Mouse (Mus musculus) forebrain, embryonic 16.5 days (tissue): ENCODE results near the gene Tmbim6. TPM values are rescaled to one million over a fixed set of nuclear protein-coding genes. Genes with fewer than 3 reads are reported as not detected.
"Not testable (repeated sequence)": the region's sequence is repeated elsewhere in the genome, so short reads cannot be mapped to it uniquely, and the experiment has no call there.

Experiments
- ATAC-seq: fragments of 200-750 bp; cut with Nextera tagmentation; 2 replicates; pipeline ENCODE4 v1.8.0; 2017; ENCODE audit warnings: mild to moderate bottlenecking, moderate library complexity
- H3K27ac ChIP-seq: fragments of 300-500 bp; sonication (generic); 2 replicates; pipeline ENCODE4 v1.5.1; 2014; ENCODE audit warnings: low read length, control low read depth
- H3K27me3 ChIP-seq: fragments of 300-500 bp; sonication (generic); replicated peaks from 2 replicates; pipeline ENCODE4 v1.6.1; 2014; ENCODE audit warnings: low read length; ENCODE audit not compliant: control insufficient read depth, insufficient read depth
- H3K36me3 ChIP-seq: fragments of 300-500 bp; sonication (generic); 2 replicates; pipeline ENCODE4 v1.6.1; 2014; ENCODE audit not compliant: control insufficient read depth, insufficient read depth
- H3K4me1 ChIP-seq: fragments of 300-500 bp; sonication (generic); replicated peaks from 2 replicates; pipeline ENCODE4 v1.6.1; 2014; ENCODE audit warnings: low read length; ENCODE audit not compliant: control insufficient read depth, insufficient read depth
- H3K4me2 ChIP-seq: fragments of 300-500 bp; sonication (generic); 2 replicates; pipeline ENCODE4 v1.6.1; 2014; ENCODE audit warnings: mild to moderate bottlenecking, low read length, control low read depth
- H3K4me3 ChIP-seq: fragments of 300-500 bp; sonication (generic); replicated peaks from 2 replicates; pipeline ENCODE4 v1.5.1; 2014; ENCODE audit warnings: mild to moderate bottlenecking, low read length, control low read depth
- H3K9ac ChIP-seq: fragments of 300-500 bp; sonication (generic); replicated peaks from 2 replicates; pipeline ENCODE4 v1.6.1; 2014; ENCODE audit warnings: low read depth, low read length, control low read depth
- H3K9me3 ChIP-seq: fragments of 300-500 bp; sonication (generic); 2 replicates; pipeline ENCODE4 v1.6.1; 2016; ENCODE audit warnings: low read length; ENCODE audit not compliant: control insufficient read depth
- WGBS: fragments of 180-500 bp; shearing (Covaris S2); extraction: QIAGEN DNeasy Blood & Tissue Kit; methylation state at CpG from one replicate; pipeline ENCODE4 v1.1.7; 2014; 5-methylcytosine and 5-hydroxymethylcytosine counted together
- polyA plus RNA-seq: library from polyadenylated mRNA; unstranded; fragments of >200 nt; fragmentation: Nextera tagmentation; extraction: Ambion mirVana; gene quantifications from 2 replicates; pipeline ENCODE4 v1.2.1, GENCODE M21; 2015

The Tmbim6 gene
- polyA plus RNA-seq, 1 experiment from 2014 or later, result 273 TPM

DNA sequence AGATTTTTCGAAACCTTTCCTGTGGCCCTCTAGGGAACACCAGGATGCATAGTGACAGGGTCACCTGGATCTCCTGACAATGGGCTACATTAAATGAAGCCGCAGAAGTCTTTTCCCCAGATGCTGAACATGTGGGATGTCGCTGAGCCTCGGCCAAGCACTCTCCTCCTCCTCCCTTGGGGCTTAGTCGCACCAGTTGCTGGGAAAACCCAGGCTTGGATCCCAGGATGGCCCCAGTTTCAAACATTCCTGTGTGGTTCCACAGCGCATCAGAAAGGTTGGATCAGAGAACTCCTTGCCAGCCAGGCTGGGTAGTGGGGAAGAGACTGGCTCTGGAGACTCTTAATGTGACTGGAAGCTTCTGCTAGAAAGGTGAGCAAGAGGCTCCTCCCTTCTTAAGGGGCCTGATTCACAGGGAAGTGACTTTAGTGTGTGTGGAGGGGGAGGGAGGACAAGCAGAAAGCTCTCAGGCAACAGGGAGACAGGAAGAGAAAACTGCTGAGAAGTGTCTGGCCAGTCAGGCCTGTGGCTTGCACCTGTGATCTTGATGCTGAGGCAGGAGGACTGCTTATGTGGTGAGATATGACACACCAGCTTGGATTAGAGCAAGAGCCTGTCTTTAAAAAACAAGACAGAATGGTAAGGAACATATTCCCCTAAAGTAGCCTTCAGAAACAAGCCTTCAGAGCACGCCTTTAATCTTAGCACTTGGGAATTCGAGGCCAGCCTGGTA is 46.5 kb downstream of the Tmbim6 start:
- 83% methylated on average over 8 of the region's 8 CpGs for whole genome bisulfite sequencing
- H3K27ac ChIP-seq, result no peak overlapping the region

GRCm38 (mm10) chr15:99440112-99440815 is 47.6 kb downstream of the Tmbim6 start:
- Histone ChIP-seq H3K27me3 (no peaks in the 10 kb centered on the region), H3K4me1 (peaks cover 25% of the 10 kb centered on the region), H3K27ac (peak overlapping the region; percentile 63), H3K4me2 (no peak overlapping the region), H3K9ac (no peak overlapping the region), H3K4me3 (no peak overlapping the region), H3K9me3 (no peaks in the 10 kb centered on the region), H3K36me3 (no peaks in the 10 kb centered on the region)
- 35% methylated on average over 2 of the region's 2 CpGs for WGBS
- peak; percentile 87 for ATAC-seq

More for the DNA sequence above, 46.5 kb downstream of the Tmbim6 start:
- Histone ChIP-seq H3K27me3 (no peaks in the 10 kb centered on the region), H3K36me3 (no peaks in the 10 kb centered on the region), H3K9ac (no peak overlapping the region), H3K4me3 (no peak overlapping the region), H3K4me1 (peaks cover 25% of the 10 kb centered on the region), H3K9me3 (no peaks in the 10 kb centered on the region), H3K4me2 (no peak overlapping the region)
- ATAC-seq, result no peak

- Histone ChIP-seq H3K4me2 (no peak overlapping the region), H3K36me3 (no peaks in the 10 kb centered on the region), H3K9me3 (no peaks in the 10 kb centered on the region), H3K27me3 (no peaks in the 10 kb centered on the region), H3K9ac (no peak overlapping the region), H3K27ac (peak overlapping the region; percentile 63), H3K4me3 (no peak overlapping the region), H3K4me1 (peaks cover 23% of the 10 kb centered on the region)
- WGBS, result 33% methylated on average over 8 of the region's 8 CpGs
- peak; percentile 28; the same call in 1 of the 2 replicates for ATAC-seq
These were observed 48.3 kb downstream of the Tmbim6 start for GRCm38 (mm10) chr15:99440816-99441457.

GRCm38 (mm10) chr15:99442358-99442757 is 49.7 kb downstream of the Tmbim6 start:
- no peaks in the 10 kb centered on the region for H3K36me3 ChIP-seq
- H3K27me3 ChIP-seq, result no peaks in the 10 kb centered on the region
- 88% methylated on average over 7 of the region's 7 CpGs for WGBS
- no peak overlapping the region for H3K4me2 ChIP-seq
- no peak for ATAC-seq
- H3K4me3 ChIP-seq, result no peak overlapping the region
- no peaks in the 10 kb centered on the region for H3K9me3 ChIP-seq
- no peak overlapping the region for H3K27ac ChIP-seq
- no peak overlapping the region for H3K9ac ChIP-seq
- peaks cover 17% of the 10 kb centered on the region for H3K4me1 ChIP-seq

DNA sequence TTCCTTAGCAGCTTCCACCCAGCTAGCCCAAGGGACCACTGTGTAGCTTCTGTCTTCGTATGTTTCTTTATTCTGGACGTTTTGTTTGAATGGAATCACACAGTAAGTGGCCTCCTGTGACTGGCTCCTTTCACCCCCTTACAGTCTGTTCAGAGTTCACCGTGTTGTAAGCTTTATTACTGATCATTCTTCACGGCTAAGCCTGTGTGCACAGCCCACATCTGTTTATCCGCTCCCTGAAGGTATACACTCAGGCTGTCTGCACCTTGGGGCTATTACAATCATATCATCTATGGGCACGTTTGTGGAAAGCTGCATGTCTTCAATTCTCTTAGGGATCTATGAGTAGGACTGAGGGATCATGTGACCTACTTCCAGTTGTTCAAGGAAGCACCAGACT is 52.9 kb downstream of the Tmbim6 start:
- Histone ChIP-seq H3K4me3 (no peak overlapping the region), H3K4me2 (no peak overlapping the region), H3K9ac (no peak overlapping the region), H3K4me1 (peaks cover 24% of the 10 kb centered on the region), H3K27me3 (no peaks in the 10 kb centered on the region), H3K9me3 (no peaks in the 10 kb centered on the region), H3K36me3 (no peaks in the 10 kb centered on the region), H3K27ac (no peak overlapping the region)
- 50% methylated on average over 6 of the region's 6 CpGs for WGBS
- no peak for ATAC-seq

GRCm38 (mm10) chr15:99446136-99446535 is 53.5 kb downstream of the Tmbim6 start:
- 93% methylated on average over 10 of the region's 10 CpGs for WGBS
- not testable (repeated sequence) for H3K4me3 ChIP-seq, H3K4me2 ChIP-seq, H3K9me3 ChIP-seq, H3K36me3 ChIP-seq, H3K27ac ChIP-seq, H3K9ac ChIP-seq, ATAC-seq, H3K27me3 ChIP-seq
- peaks cover 19% of the 10 kb centered on the region for H3K4me1 ChIP-seq

DNA sequence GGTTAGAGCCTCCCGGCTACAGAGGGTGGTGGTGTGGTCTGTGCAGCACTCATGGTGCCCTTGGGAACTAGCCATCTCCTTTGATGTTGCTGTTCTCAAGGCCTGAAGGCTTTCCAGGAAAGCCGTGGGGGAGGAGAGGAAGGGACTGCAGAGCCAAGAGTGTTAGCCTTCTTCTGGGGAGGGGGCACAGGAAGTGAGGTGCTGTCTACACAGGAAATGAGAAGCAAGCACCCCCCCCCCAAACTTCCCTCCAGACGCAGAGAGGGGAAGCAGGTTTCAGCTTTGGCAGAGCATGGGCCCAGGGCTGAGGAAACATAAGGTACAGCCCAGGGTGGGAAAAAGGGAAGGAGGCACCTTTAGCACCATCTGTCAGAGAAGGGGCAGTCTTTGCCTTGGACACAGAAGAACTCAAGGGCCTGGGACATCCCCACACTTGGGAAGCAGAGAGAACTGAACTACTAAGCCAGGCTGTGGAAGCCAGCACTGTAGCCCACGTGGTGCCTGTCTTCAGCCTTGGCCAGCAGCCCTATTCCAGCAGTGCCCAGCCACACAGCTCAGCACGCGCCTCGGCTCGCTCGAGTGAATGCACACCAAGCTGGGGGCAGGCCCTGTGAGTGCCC is 56.6 kb downstream of the Tmbim6 start:
- H3K27ac ChIP-seq, result peak overlapping the region; percentile 2
- no peaks in the 10 kb centered on the region for H3K9me3 ChIP-seq
- 47% methylated on average over 9 of the region's 9 CpGs for WGBS
- no peaks in the 10 kb centered on the region for H3K27me3 ChIP-seq
- ATAC-seq, result peak; percentile 72
- no peak overlapping the region for H3K4me2 ChIP-seq
- no peak overlapping the region for H3K4me3 ChIP-seq
- H3K4me1 ChIP-seq, result peaks cover 16% of the 10 kb centered on the region
- no peak overlapping the region for H3K9ac ChIP-seq
- H3K36me3 ChIP-seq, result no peaks in the 10 kb centered on the region

DNA sequence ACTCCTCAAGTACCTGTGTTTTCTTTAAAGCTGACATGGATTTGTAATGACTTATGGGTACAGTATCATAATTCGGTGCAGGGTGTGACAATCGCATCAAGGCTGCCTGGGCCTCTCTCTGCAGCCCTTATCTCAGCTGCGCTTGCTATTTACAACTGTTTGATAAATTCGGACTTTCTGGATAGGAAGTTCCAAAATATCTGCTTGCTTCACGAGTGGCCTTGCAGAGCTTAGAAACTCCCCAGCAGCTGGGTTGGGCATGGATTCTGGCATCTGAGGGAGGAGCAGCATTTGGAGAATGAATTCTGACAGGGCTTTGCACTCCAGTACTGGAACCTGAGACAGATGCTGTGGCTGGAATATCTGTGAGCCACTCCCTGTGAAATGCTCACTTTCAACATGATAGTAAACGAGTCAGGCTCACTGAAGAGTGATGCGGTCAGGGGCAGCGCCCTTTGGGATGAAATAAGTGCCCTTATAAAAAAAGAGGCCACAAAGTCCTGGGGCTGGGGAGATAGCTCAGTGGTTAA is 57.1 kb downstream of the Tmbim6 start:
- H3K27me3 ChIP-seq, result no peaks in the 10 kb centered on the region
- H3K4me1 ChIP-seq, result peaks cover 22% of the 10 kb centered on the region
- peak overlapping the region; percentile 2 for H3K27ac ChIP-seq
- H3K9me3 ChIP-seq, result no peaks in the 10 kb centered on the region
- ATAC-seq, result no peak
- no peak overlapping the region for H3K4me3 ChIP-seq
- H3K9ac ChIP-seq, result no peak overlapping the region
- 85% methylated on average over 8 of the region's 8 CpGs for WGBS
- no peaks in the 10 kb centered on the region for H3K36me3 ChIP-seq
- H3K4me2 ChIP-seq, result no peak overlapping the region
